Mouse (Mus musculus) CH12.LX (cell line): ENCODE measurements around the gene Rps24.

Source experiments
- EP300 ChIP-seq: IDR thresholded peaks from 2 replicates; pipeline ENCODE4 v1.6.1; 2011; ENCODE audit warnings: low read length, improper control_type of control experiment
- JUND ChIP-seq: conservative IDR thresholded peaks from 2 replicates; pipeline ENCODE4 v1.6.1; 2011; ENCODE audit warnings: low read depth, low read length, improper control_type of control experiment
- NRF1 ChIP-seq: IDR thresholded peaks from 2 replicates; pipeline ENCODE4 v1.6.1; 2014; ENCODE audit warnings: low read depth, mild to moderate bottlenecking, inconsistent platforms, low read length, improper control_type of control experiment, moderate library complexity
- POLR2A ChIP-seq: IDR thresholded peaks from 2 replicates; pipeline ENCODE4 v1.6.1; 2011; ENCODE audit warnings: low read depth, mild to moderate bottlenecking, improper control_type of control experiment, low read length

DNA sequence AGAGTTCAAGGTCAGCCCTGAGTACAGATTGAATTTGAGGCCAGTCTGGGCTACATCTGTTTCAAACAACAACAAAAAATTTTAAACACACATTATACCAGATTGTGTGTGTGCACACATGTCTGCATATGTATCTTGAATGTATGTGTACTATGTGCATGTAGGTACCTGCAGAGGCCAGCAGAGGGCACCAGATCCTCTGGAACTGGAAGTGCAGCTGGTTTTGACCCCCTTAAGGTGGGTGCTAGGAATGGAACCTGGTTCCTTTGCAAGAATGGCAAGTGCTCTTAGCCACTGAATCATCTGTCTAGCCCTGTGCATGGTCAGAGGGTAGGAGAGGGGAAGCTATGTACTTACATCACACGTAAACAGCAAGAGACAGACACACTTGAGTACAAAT is 23.3 kb downstream of the Rps24 start:
- TF ChIP-seq JUND = no peak
- no peak for TF ChIP-seq EP300
- no peak for TF ChIP-seq POLR2A
- no peak for TF ChIP-seq NRF1
